Mouse (Mus musculus) embryonic facial prominence, embryonic 14.5 days (tissue): ENCODE data around the gene Amhr2. TPM values are rescaled to one million over a fixed set of nuclear protein-coding genes. Genes with fewer than 3 reads are reported as not detected.

ENCODE experiments used
- ATAC-seq: fragments of 200-750 bp; cut with Nextera tagmentation; 2 replicates; pipeline ENCODE4 v1.8.0; 2017; ENCODE audit warnings: low read depth, moderate number of reproducible peaks, moderate TSS enrichment
- DNase-seq: peaks from one replicate; pipeline ENCODE4 v3.0.0-alpha.2; 2015; ENCODE audit warnings: low spot score
- H3K27ac ChIP-seq: fragments of 300-500 bp; sonication (generic); replicated peaks from 2 replicates; pipeline ENCODE4 v1.5.1; 2014; ENCODE audit warnings: low read depth, mild to moderate bottlenecking, low read length, moderate library complexity
- H3K27me3 ChIP-seq: fragments of 300-500 bp; sonication (generic); replicated peaks from 2 replicates; pipeline ENCODE4 v1.6.1; 2014; ENCODE audit warnings: low read length; ENCODE audit not compliant: control insufficient read depth, insufficient read depth
- H3K36me3 ChIP-seq: fragments of 300-500 bp; sonication (generic); 2 replicates; pipeline ENCODE4 v1.6.1; 2014; ENCODE audit warnings: low read length, mixed read lengths; ENCODE audit not compliant: control insufficient read depth, insufficient read depth
- H3K4me1 ChIP-seq: fragments of 300-500 bp; sonication (generic); 2 replicates; pipeline ENCODE4 v1.6.1; 2014; ENCODE audit warnings: antibody characterized with exemption, low read length; ENCODE audit not compliant: control insufficient read depth, insufficient read depth
- H3K4me2 ChIP-seq: fragments of 300-500 bp; sonication (generic); 2 replicates; pipeline ENCODE4 v1.6.1; 2014; ENCODE audit warnings: low read depth, mild to moderate bottlenecking, low read length, moderate library complexity, mixed read lengths
- H3K4me3 ChIP-seq: fragments of 300-500 bp; sonication (generic); 2 replicates; pipeline ENCODE4 v1.5.1; 2014; ENCODE audit warnings: low read depth, mild to moderate bottlenecking, low read length
- H3K9ac ChIP-seq: fragments of 300-500 bp; sonication (generic); 2 replicates; pipeline ENCODE4 v1.6.1; 2014; ENCODE audit warnings: low read depth, mild to moderate bottlenecking, low read length, moderate library complexity, mixed read lengths
- H3K9me3 ChIP-seq: fragments of 300-500 bp; sonication (generic); 2 replicates; pipeline ENCODE4 v1.6.1; 2016; ENCODE audit warnings: low read length; ENCODE audit not compliant: control insufficient read depth
- WGBS: fragments of 180-500 bp; shearing (Covaris S2); extraction: QIAGEN DNeasy Blood & Tissue Kit; methylation state at CpG from one replicate; pipeline ENCODE4 v1.1.7; 2014; 5-methylcytosine and 5-hydroxymethylcytosine counted together
- polyA plus RNA-seq: library from polyadenylated mRNA; unstranded; fragments of >200 nt; fragmentation: Nextera tagmentation; extraction: Ambion mirVana; gene quantifications from 2 replicates; pipeline ENCODE4 v1.2.1, GENCODE M21; 2014

The Amhr2 gene
- 0.26 and 0.96 TPM in 2 replicates for polyA plus RNA-seq

GRCm38 (mm10) chr15:102445146-102445545, at the start of gene Amhr2:
Gene Amhr2 (plus strand): TSS chr15:102445367.
- DNase-seq (no peak), ATAC-seq (no peak)
- no peak within 1 kb of the TSS for H3K27ac ChIP-seq
- no peaks in the 10 kb centered on the region for H3K36me3 ChIP-seq
- no peak within 1 kb of the TSS for H3K4me3 ChIP-seq
- no peaks in the 10 kb centered on the region for H3K4me1 ChIP-seq
- no peaks in the 10 kb centered on the region for H3K9me3 ChIP-seq
- no peaks in the 10 kb centered on the region for H3K27me3 ChIP-seq
- H3K9ac ChIP-seq = no peak within 1 kb of the TSS; the same call in 1 of the 2 replicates
- WGBS = 69% methylated on average over 8 of the region's 8 CpGs
- no peak within 1 kb of the TSS for H3K4me2 ChIP-seq

DNA sequence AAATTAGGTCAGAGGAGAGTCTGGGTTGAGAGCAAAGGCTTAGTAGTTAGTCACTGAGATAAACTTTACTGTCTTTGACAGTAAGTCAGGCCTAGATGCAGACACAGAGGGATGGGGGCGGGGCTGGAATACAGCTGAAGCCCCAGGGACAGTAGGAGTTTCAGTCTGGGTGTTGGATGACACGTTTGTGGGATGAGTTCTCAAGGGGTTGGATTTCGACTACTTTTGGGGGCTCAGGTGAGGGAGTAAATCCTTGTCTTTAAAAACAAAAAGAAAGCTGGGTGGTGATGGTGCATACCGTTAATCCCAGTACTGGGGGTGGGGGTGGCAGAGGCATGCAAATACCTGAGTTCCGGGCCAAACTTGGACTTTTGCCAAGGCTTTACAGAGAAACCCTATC, 46.5 kb upstream of the Amhr2 start:
- no peaks in the 10 kb centered on the region for H3K27me3 ChIP-seq
- ATAC-seq (no peak), DNase-seq (no peak)
- H3K9ac ChIP-seq = no peak overlapping the region
- peak overlapping the region; percentile 39; the same call in 1 of the 2 replicates for H3K4me3 ChIP-seq
- H3K9me3 ChIP-seq = no peaks in the 10 kb centered on the region
- 21% methylated on average over 5 of the region's 5 CpGs for WGBS
- H3K36me3 ChIP-seq = no peaks in the 10 kb centered on the region
- H3K4me1 ChIP-seq = peaks cover 11% of the 10 kb centered on the region
- H3K4me2 ChIP-seq = peak overlapping the region; percentile 59
- peak overlapping the region; percentile 81; the same call in 1 of the 2 replicates for H3K27ac ChIP-seq

- H3K9me3 ChIP-seq = no peaks in the 10 kb centered on the region
Observed at GRCm38 (mm10) chr15:102399229-102400221, 45.6 kb upstream of the Amhr2 start.

GRCm38 (mm10) chr15:102400476-102401045, 44.6 kb upstream of the Amhr2 start:
- ATAC-seq (no peak), DNase-seq (no peak)
- Histone ChIP-seq H3K27me3 (no peaks in the 10 kb centered on the region), H3K9me3 (no peaks in the 10 kb centered on the region), H3K36me3 (no peaks in the 10 kb centered on the region), H3K4me1 (peaks cover 15% of the 10 kb centered on the region), H3K9ac (no peak overlapping the region; the same call in 1 of the 2 replicates), H3K4me2 (peak overlapping the region; percentile 59), H3K4me3 (peak overlapping the region; percentile 39; the same call in 1 of the 2 replicates), H3K27ac (peak overlapping the region; percentile 81)
- 72% methylated on average over 10 of the region's 10 CpGs for WGBS

More at GRCm38 (mm10) chr15:102399229-102400221, 45.6 kb upstream of the Amhr2 start:
- no peaks in the 10 kb centered on the region for H3K36me3 ChIP-seq
- H3K9ac ChIP-seq = peak overlapping the region; percentile 64
- ATAC-seq (peak; percentile 82), DNase-seq (peak; percentile 93)
- no peaks in the 10 kb centered on the region for H3K27me3 ChIP-seq
- H3K27ac ChIP-seq = peak overlapping the region; percentile 81
- WGBS = 3% methylated on average over 30 of the region's 34 CpGs
- peak overlapping the region; percentile 59 for H3K4me2 ChIP-seq
- H3K4me1 ChIP-seq = peaks cover 11% of the 10 kb centered on the region
- peak overlapping the region; percentile 39 for H3K4me3 ChIP-seq

GRCm38 (mm10) chr15:102401278-102401677, 43.9 kb upstream of the Amhr2 start:
- Histone ChIP-seq H3K4me1 (peaks cover 15% of the 10 kb centered on the region), H3K9me3 (no peaks in the 10 kb centered on the region), H3K36me3 (no peaks in the 10 kb centered on the region), H3K4me3 (no peak overlapping the region), H3K27ac (no peak overlapping the region), H3K27me3 (no peaks in the 10 kb centered on the region), H3K9ac (no peak overlapping the region), H3K4me2 (no peak overlapping the region)
- no peak for DNase-seq
- 66% methylated on average over 2 of the region's 2 CpGs for WGBS
- no peak for ATAC-seq

DNA sequence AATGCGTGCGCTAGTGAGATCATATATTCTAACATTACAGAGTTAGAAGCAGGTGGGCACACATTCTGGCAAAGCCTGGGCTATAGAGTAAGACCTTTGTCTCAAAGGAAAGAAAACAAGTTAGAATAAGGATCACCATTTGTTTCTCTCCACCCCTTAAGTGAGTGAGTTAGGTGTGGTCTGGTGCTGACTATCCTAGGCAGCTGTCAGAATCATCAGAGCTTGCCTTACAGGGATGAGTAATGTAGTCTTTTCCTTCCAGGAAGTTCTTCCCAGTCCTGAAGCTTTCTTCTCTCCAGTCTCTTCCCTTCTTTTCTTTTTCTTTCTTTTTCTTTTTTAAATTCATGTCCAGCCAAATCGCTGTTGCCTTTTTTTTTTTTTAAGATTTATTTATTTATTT, 43.0 kb upstream of the Amhr2 start:
- H3K9me3 ChIP-seq = no peaks in the 10 kb centered on the region
- no peak overlapping the region for H3K4me2 ChIP-seq
- H3K9ac ChIP-seq = no peak overlapping the region
- no peak overlapping the region for H3K4me3 ChIP-seq
- no peaks in the 10 kb centered on the region for H3K27me3 ChIP-seq
- H3K4me1 ChIP-seq = peaks cover 15% of the 10 kb centered on the region
- no peaks in the 10 kb centered on the region for H3K36me3 ChIP-seq
- WGBS = 97% methylated on average over 3 of the region's 3 CpGs
- H3K27ac ChIP-seq = no peak overlapping the region
- ATAC-seq (no peak), DNase-seq (no peak)

- peak; percentile 16 for ATAC-seq
- H3K9ac ChIP-seq = peak overlapping the region; percentile 78
- peaks cover 23% of the 10 kb centered on the region for H3K36me3 ChIP-seq
- peak overlapping the region; percentile 62 for H3K4me2 ChIP-seq
- DNase-seq = no peak
- no peaks in the 10 kb centered on the region for H3K9me3 ChIP-seq
- H3K4me3 ChIP-seq = peak overlapping the region; percentile 49
- peak overlapping the region; percentile 100 for H3K27ac ChIP-seq
- H3K4me1 ChIP-seq = peaks cover 28% of the 10 kb centered on the region
- H3K27me3 ChIP-seq = no peaks in the 10 kb centered on the region
- 17% methylated on average over 30 of the region's 34 CpGs for WGBS
Observed at GRCm38 (mm10) chr15:102404608-102405488, 40.3 kb upstream of the Amhr2 start.
